Mouse (Mus musculus) CH12.LX (cell line): Measurements from ENCODE around the gene Six6. TPM values are rescaled to one million over a fixed set of nuclear protein-coding genes. Genes with fewer than 3 reads are reported as not detected.
A peak's percentile ranks its signal among the peaks of the same experiment; 100 is the strongest.

Experiments used
- DNase-seq: peaks from one replicate; pipeline ENCODE4 v3.0.0-alpha.2; 2013; ENCODE audit errors: extremely low read depth
- H3K27ac ChIP-seq: 2 replicates; pipeline ENCODE4 v1.5.1; 2012; ENCODE audit warnings: low read depth, mild to moderate bottlenecking, control low read depth, moderate library complexity; ENCODE audit not compliant: insufficient read depth
- H3K27me3 ChIP-seq: replicated peaks from 2 replicates; pipeline ENCODE3; 2012; ENCODE audit warnings: inconsistent platforms
- H3K36me3 ChIP-seq, 2 experiments: replicated peaks in 1 of 2; 2 replicates each; pipeline versions ENCODE3 to v1.6.1; 2012; ENCODE audit warnings: inconsistent platforms in 1 of 2, low read length in 1 of 2, mild to moderate bottlenecking in 1 of 2, mixed read lengths in 1 of 2, moderate library complexity in 1 of 2; ENCODE audit not compliant: control insufficient read depth in 1 of 2, insufficient read depth in 1 of 2
- H3K4me1 ChIP-seq, 2 experiments: 2 replicates each; pipeline ENCODE4 v1.6.1; 2012; ENCODE audit warnings: inconsistent platforms in 1 of 2, moderate library complexity in 1 of 2; ENCODE audit not compliant: insufficient read depth in 2 of 2, control insufficient read depth in 1 of 2
- H3K4me2 ChIP-seq: 2 replicates; pipeline ENCODE4 v1.6.1; 2012; ENCODE audit warnings: low read depth, mild to moderate bottlenecking, control low read depth; ENCODE audit not compliant: poor library complexity, insufficient read depth, severe bottlenecking
- H3K4me3 ChIP-seq, 3 experiments: fragments of 150-350 bp in 1 of 3; sonication (generic) in 1 of 3; replicated peaks in 1 of 3; 2 replicates each; pipeline versions ENCODE3 to v1.5.1; 2011 to 2012; ENCODE audit warnings: low read depth in 2 of 3, low read length in 2 of 3, mild to moderate bottlenecking in 2 of 3, moderate library complexity in 2 of 3, control low read depth in 1 of 3, improper control_type of control experiment in 1 of 3, inconsistent platforms in 1 of 3, mixed read lengths in 1 of 3; ENCODE audit not compliant: poor library complexity in 1 of 3
- H3K79me2 ChIP-seq: replicated peaks from 2 replicates; pipeline ENCODE4 v1.6.1; 2012; ENCODE audit warnings: mild to moderate bottlenecking, moderate library complexity; ENCODE audit not compliant: control insufficient read depth, poor library complexity, insufficient read depth, severe bottlenecking; ENCODE audit errors: extremely low read depth
- H3K9ac ChIP-seq: 2 replicates; pipeline ENCODE4 v1.6.1; 2012; ENCODE audit warnings: low read depth, mild to moderate bottlenecking, control low read depth, moderate library complexity; ENCODE audit not compliant: insufficient read depth
- H3K9me3 ChIP-seq: replicated peaks from 2 replicates; pipeline ENCODE3; 2012; ENCODE audit warnings: low read length, inconsistent platforms, mixed read lengths
- BHLHE40 ChIP-seq: IDR thresholded peaks from 2 replicates; pipeline ENCODE4 v1.6.1; 2011; ENCODE audit warnings: mild to moderate bottlenecking, low read depth, low read length, improper control_type of control experiment
- CHD2 ChIP-seq: IDR thresholded peaks from 2 replicates; pipeline ENCODE4 v1.6.1; 2011; ENCODE audit warnings: low read length, improper control_type of control experiment
- CTCF ChIP-seq, 2 experiments: IDR thresholded peaks in 1 of 2; conservative IDR thresholded peaks in 1 of 2; 2 replicates each; pipeline ENCODE4 v1.5.1; 2011 to 2012; ENCODE audit warnings: low read depth in 2 of 2, low read length in 2 of 2, improper control_type of control experiment in 1 of 2, inconsistent platforms in 1 of 2, mild to moderate bottlenecking in 1 of 2, moderate library complexity in 1 of 2
- ELF1 ChIP-seq: IDR thresholded peaks from 2 replicates; pipeline ENCODE4 v1.6.1; 2014; ENCODE audit warnings: low read depth, mild to moderate bottlenecking, inconsistent platforms, low read length, improper control_type of control experiment
- HCFC1 ChIP-seq: IDR thresholded peaks from 2 replicates; pipeline ENCODE4 v1.6.1; 2012; ENCODE audit warnings: low read depth, mild to moderate bottlenecking, inconsistent platforms, low read length, improper control_type of control experiment
- JUN ChIP-seq: IDR thresholded peaks from 2 replicates; pipeline ENCODE4 v1.6.1; 2011; ENCODE audit warnings: low read depth, mild to moderate bottlenecking, low read length, improper control_type of control experiment, moderate library complexity; ENCODE audit not compliant: insufficient read depth
- KAT2A ChIP-seq: IDR thresholded peaks from 2 replicates; pipeline ENCODE4 v1.6.1; 2012; ENCODE audit warnings: low read length, improper control_type of control experiment, inconsistent platforms; ENCODE audit not compliant: insufficient replicate concordance
- MAZ ChIP-seq: IDR thresholded peaks from 2 replicates; pipeline ENCODE4 v1.6.1; 2012; ENCODE audit warnings: low read depth, mild to moderate bottlenecking, inconsistent platforms, low read length, improper control_type of control experiment, moderate library complexity
- NRF1 ChIP-seq: IDR thresholded peaks from 2 replicates; pipeline ENCODE4 v1.6.1; 2014; ENCODE audit warnings: low read depth, mild to moderate bottlenecking, inconsistent platforms, low read length, improper control_type of control experiment, moderate library complexity
- POLR2A ChIP-seq: IDR thresholded peaks from 2 replicates; pipeline ENCODE4 v1.6.1; 2011; ENCODE audit warnings: low read depth, mild to moderate bottlenecking, improper control_type of control experiment, low read length
- RAD21 ChIP-seq: IDR thresholded peaks from 2 replicates; pipeline ENCODE4 v1.6.1; 2011; ENCODE audit warnings: low read depth, mild to moderate bottlenecking, low read length, improper control_type of control experiment, moderate library complexity
- RCOR1 ChIP-seq: conservative IDR thresholded peaks from 2 replicates; pipeline ENCODE4 v1.6.1; 2012; ENCODE audit warnings: low read depth, mild to moderate bottlenecking, inconsistent platforms, low read length, improper control_type of control experiment
- SIN3A ChIP-seq: IDR thresholded peaks from 2 replicates; pipeline ENCODE4 v1.6.1; 2012; ENCODE audit warnings: low read length, improper control_type of control experiment, inconsistent platforms
- SMC3 ChIP-seq: IDR thresholded peaks from 2 replicates; pipeline ENCODE4 v1.6.1; 2011; ENCODE audit warnings: low read depth, low read length, improper control_type of control experiment
- TBP ChIP-seq: conservative IDR thresholded peaks from 2 replicates; pipeline ENCODE4 v1.6.1; 2011; ENCODE audit warnings: low read depth, low read length, improper control_type of control experiment
- UBTF ChIP-seq: IDR thresholded peaks from 2 replicates; pipeline ENCODE4 v1.6.1; 2012; ENCODE audit warnings: low read depth, mild to moderate bottlenecking, inconsistent platforms, low read length, improper control_type of control experiment, moderate library complexity
- USF2 ChIP-seq: conservative IDR thresholded peaks from 2 replicates; pipeline ENCODE4 v1.6.1; 2011; ENCODE audit warnings: low read depth, low read length, improper control_type of control experiment
- dilution Hi-C: fragments of 300-500 bp; cut with MboI; formaldehyde crosslinking; loops from 2 replicates; pipeline ENCODE4 v1.14.3; 2020; ENCODE audit warnings: low sequenced_read_pairs; ENCODE audit not compliant: extremely low pct_unique_long_range_greater_than_20kb, extremely low pct_ligation_motif_present
- in situ Hi-C: fragments of 300-500 bp; cut with MboI; formaldehyde crosslinking; loops from 3 replicates; pipeline ENCODE4 v1.14.3; 2019; ENCODE audit warnings: low sequenced_read_pairs, low pct_ligation_motif_present, low pct_unique_long_range_greater_than_20kb, mixed read lengths
- polyA plus RNA-seq: library from polyadenylated mRNA; unstranded; fragments of >175 nt; gene quantifications from 2 replicates; pipeline ENCODE4 v1.2.1, GENCODE M21; 2012; ENCODE audit warnings: low read depth; ENCODE audit not compliant: insufficient read length
- total RNA-seq, 2 experiments: library from RNA; depleted of rRNA; stranded (reverse); fragments of 300-350 nt in 1 of 2; fragments of >200 nt in 1 of 2; gene quantifications; 2 replicates each; pipeline ENCODE4 v1.2.3; 2012 to 2014

The Six6 gene
- total and polyA plus RNA-seq, 3 experiments: 0.13 to 0.87 TPM; not detected in 1

DNA sequence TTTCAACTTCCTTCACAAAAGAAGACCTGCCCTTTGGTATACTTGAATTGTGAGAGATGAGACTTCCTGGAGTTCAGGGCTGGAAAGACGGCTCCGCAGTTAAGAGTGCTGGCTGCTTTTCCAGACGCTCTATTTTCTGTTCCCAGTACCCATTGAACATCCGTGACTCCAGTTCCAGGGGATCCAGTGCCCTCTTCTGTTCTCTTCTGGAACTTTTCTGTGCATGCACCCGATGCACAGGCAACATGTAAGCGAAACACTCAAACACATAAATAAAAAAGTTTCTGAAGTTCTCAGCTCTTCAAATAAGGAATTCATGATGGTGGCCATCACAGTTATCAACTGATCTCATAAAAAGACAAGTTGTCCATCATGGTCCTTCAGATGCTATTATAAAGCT is 23.1 kb downstream of the Six6 start:
- DNase-seq: no peak
- Histone ChIP-seq H3K9ac (no peak overlapping the region), H3K36me3 (no peaks in the 10 kb centered on the region), H3K4me3 (no peak overlapping the region), H3K9me3 (peaks cover 4% of the 10 kb centered on the region), H3K27ac (no peak overlapping the region), H3K79me2 (no peaks in the 10 kb centered on the region), H3K4me1 (peaks cover 5 to 18% of the 10 kb centered on the region in 2 experiments), H3K4me2 (no peak overlapping the region), H3K27me3 (no peaks in the 10 kb centered on the region)
- in situ Hi-C loops: no loop called here
- TF ChIP-seq CTCF (conservative IDR thresholded peaks at IDR 0.05 in 1 of 2, IDR thresholded peaks at IDR 0.05 in 1 of 2; ENCODE audit: low read depth in 2 of 2, low read length in 2 of 2) (peak in 1 of 2 experiments; percentile 47; a peak in 2 of 4 replicates), RAD21 (peak; percentile 50), TBP (no peak), SMC3 (peak; percentile 51), UBTF (no peak)
- dilution Hi-C loops: no loop called here

DNA sequence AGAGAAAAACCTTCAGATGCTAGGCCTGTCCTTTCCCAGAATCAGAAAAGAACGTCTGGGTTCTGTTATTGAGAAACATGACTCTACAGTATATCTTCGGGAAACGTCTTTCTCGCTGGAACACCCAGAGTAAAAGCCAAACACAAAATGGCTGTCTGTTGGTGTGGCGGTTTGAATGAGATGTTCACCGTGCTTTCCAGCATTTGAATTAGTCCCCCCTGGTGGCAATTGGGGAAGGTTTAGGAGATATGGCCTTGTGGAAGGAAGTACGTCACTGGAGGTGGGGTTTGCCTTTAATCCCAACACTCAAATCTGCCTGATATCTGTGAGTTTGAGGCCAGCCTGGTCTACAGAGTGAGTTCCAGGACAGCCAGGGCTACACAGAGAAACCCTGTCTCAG is 27.8 kb downstream of the Six6 start:
- H3K9ac ChIP-seq: no peak overlapping the region
- in situ Hi-C loops (no loop called here), dilution Hi-C loops (no loop called here)
- no peaks in the 10 kb centered on the region for H3K27me3 ChIP-seq
- H3K36me3 ChIP-seq: no peaks in the 10 kb centered on the region
- no peak overlapping the region for H3K4me3 ChIP-seq
- no peaks in the 10 kb centered on the region for H3K79me2 ChIP-seq
- no peak for DNase-seq
- no peak overlapping the region for H3K27ac ChIP-seq
- no peaks in the 10 kb centered on the region for H3K9me3 ChIP-seq
- H3K4me1 ChIP-seq: peaks cover 3 to 18% of the 10 kb centered on the region in 2 experiments; a peak in 2 of 4 replicates
- TF ChIP-seq KAT2A (no peak), RAD21 (no peak), MAZ (no peak), ELF1 (no peak), JUN (no peak), CHD2 (no peak), BHLHE40 (no peak)
- H3K4me2 ChIP-seq: no peak overlapping the region

GRCm38 (mm10) chr12:72970620-72971019 is 30.9 kb downstream of the Six6 start:
- H3K9me3 ChIP-seq: no peaks in the 10 kb centered on the region
- dilution Hi-C loops (no loop called here), in situ Hi-C loops (loop anchor here (10.0 kb wide), 1 partner anchor 276 kb away; no protein-coding TSS in a partner anchor)
- H3K4me3 ChIP-seq: no peak overlapping the region
- no peak overlapping the region for H3K27ac ChIP-seq
- peaks cover 4 to 22% of the 10 kb centered on the region in 2 experiments; a peak in 2 of 4 replicates for H3K4me1 ChIP-seq
- H3K27me3 ChIP-seq: no peaks in the 10 kb centered on the region
- no peak for DNase-seq
- H3K4me2 ChIP-seq: no peak overlapping the region
- H3K79me2 ChIP-seq: no peaks in the 10 kb centered on the region
- no peak overlapping the region for H3K9ac ChIP-seq
- no peaks in the 10 kb centered on the region for H3K36me3 ChIP-seq
- no peak for TF ChIP-seq SIN3A
- TF ChIP-seq POLR2A: no peak
- TF ChIP-seq HCFC1: no peak
- TF ChIP-seq RCOR1: no peak
- no peak for TF ChIP-seq USF2
- no peak for TF ChIP-seq SMC3
- TF ChIP-seq NRF1: no peak
